Mouse (Mus musculus) CH12.LX (cell line): ENCODE data around the gene Pla1a. TPM values are rescaled to one million over a fixed set of nuclear protein-coding genes. Genes with fewer than 3 reads are reported as not detected.

Experiments used
- DNase-seq: peaks from one replicate; pipeline ENCODE4 v3.0.0-alpha.2; 2013; ENCODE audit errors: extremely low read depth
- H3K27ac ChIP-seq: 2 replicates; pipeline ENCODE4 v1.5.1; 2012; ENCODE audit warnings: low read depth, mild to moderate bottlenecking, control low read depth, moderate library complexity; ENCODE audit not compliant: insufficient read depth
- H3K27me3 ChIP-seq: replicated peaks from 2 replicates; pipeline ENCODE3; 2012; ENCODE audit warnings: inconsistent platforms
- H3K36me3 ChIP-seq, 2 experiments: replicated peaks in 1 of 2; 2 replicates each; pipeline versions ENCODE3 to v1.6.1; 2012; ENCODE audit warnings: inconsistent platforms in 1 of 2, low read length in 1 of 2, mild to moderate bottlenecking in 1 of 2, mixed read lengths in 1 of 2, moderate library complexity in 1 of 2; ENCODE audit not compliant: control insufficient read depth in 1 of 2, insufficient read depth in 1 of 2
- H3K4me1 ChIP-seq, 2 experiments: 2 replicates each; pipeline ENCODE4 v1.6.1; 2012; ENCODE audit warnings: inconsistent platforms in 1 of 2, moderate library complexity in 1 of 2; ENCODE audit not compliant: insufficient read depth in 2 of 2, control insufficient read depth in 1 of 2
- H3K4me2 ChIP-seq: 2 replicates; pipeline ENCODE4 v1.6.1; 2012; ENCODE audit warnings: low read depth, mild to moderate bottlenecking, control low read depth; ENCODE audit not compliant: poor library complexity, insufficient read depth, severe bottlenecking
- H3K4me3 ChIP-seq, 3 experiments: fragments of 150-350 bp in 1 of 3; sonication (generic) in 1 of 3; replicated peaks in 1 of 3; 2 replicates each; pipeline versions ENCODE3 to v1.5.1; 2011 to 2012; ENCODE audit warnings: low read depth in 2 of 3, low read length in 2 of 3, mild to moderate bottlenecking in 2 of 3, moderate library complexity in 2 of 3, control low read depth in 1 of 3, improper control_type of control experiment in 1 of 3, inconsistent platforms in 1 of 3, mixed read lengths in 1 of 3; ENCODE audit not compliant: poor library complexity in 1 of 3
- H3K79me2 ChIP-seq: replicated peaks from 2 replicates; pipeline ENCODE4 v1.6.1; 2012; ENCODE audit warnings: mild to moderate bottlenecking, moderate library complexity; ENCODE audit not compliant: control insufficient read depth, poor library complexity, insufficient read depth, severe bottlenecking; ENCODE audit errors: extremely low read depth
- H3K9ac ChIP-seq: 2 replicates; pipeline ENCODE4 v1.6.1; 2012; ENCODE audit warnings: low read depth, mild to moderate bottlenecking, control low read depth, moderate library complexity; ENCODE audit not compliant: insufficient read depth
- H3K9me3 ChIP-seq: replicated peaks from 2 replicates; pipeline ENCODE3; 2012; ENCODE audit warnings: low read length, inconsistent platforms, mixed read lengths
- BHLHE40 ChIP-seq: IDR thresholded peaks from 2 replicates; pipeline ENCODE4 v1.6.1; 2011; ENCODE audit warnings: mild to moderate bottlenecking, low read depth, low read length, improper control_type of control experiment
- GABPA ChIP-seq: IDR thresholded peaks from 2 replicates; pipeline ENCODE4 v1.6.1; 2012; ENCODE audit warnings: low read depth, low read length, improper control_type of control experiment, inconsistent platforms; ENCODE audit not compliant: insufficient replicate concordance
- HCFC1 ChIP-seq: IDR thresholded peaks from 2 replicates; pipeline ENCODE4 v1.6.1; 2012; ENCODE audit warnings: low read depth, mild to moderate bottlenecking, inconsistent platforms, low read length, improper control_type of control experiment
- MEF2A ChIP-seq: IDR thresholded peaks from 2 replicates; pipeline ENCODE4 v1.6.1; 2014; ENCODE audit warnings: low read depth, mild to moderate bottlenecking, inconsistent platforms, low read length, improper control_type of control experiment, borderline replicate concordance
- NELFE ChIP-seq: IDR thresholded peaks from 2 replicates; pipeline ENCODE4 v1.6.1; 2011; ENCODE audit warnings: low read depth, low read length, improper control_type of control experiment
- NRF1 ChIP-seq: IDR thresholded peaks from 2 replicates; pipeline ENCODE4 v1.6.1; 2014; ENCODE audit warnings: low read depth, mild to moderate bottlenecking, inconsistent platforms, low read length, improper control_type of control experiment, moderate library complexity
- PAX5 ChIP-seq: IDR thresholded peaks from 2 replicates; pipeline ENCODE4 v1.6.1; 2012; ENCODE audit warnings: low read length, inconsistent platforms, mixed read lengths
- POLR2A ChIP-seq: IDR thresholded peaks from 2 replicates; pipeline ENCODE4 v1.6.1; 2011; ENCODE audit warnings: low read depth, mild to moderate bottlenecking, improper control_type of control experiment, low read length
- RCOR1 ChIP-seq: conservative IDR thresholded peaks from 2 replicates; pipeline ENCODE4 v1.6.1; 2012; ENCODE audit warnings: low read depth, mild to moderate bottlenecking, inconsistent platforms, low read length, improper control_type of control experiment
- SIN3A ChIP-seq: IDR thresholded peaks from 2 replicates; pipeline ENCODE4 v1.6.1; 2012; ENCODE audit warnings: low read length, improper control_type of control experiment, inconsistent platforms
- TCF12 ChIP-seq: IDR thresholded peaks from 2 replicates; pipeline ENCODE4 v1.6.1; 2014; ENCODE audit warnings: low read depth, mild to moderate bottlenecking, inconsistent platforms, low read length, improper control_type of control experiment
- USF2 ChIP-seq: conservative IDR thresholded peaks from 2 replicates; pipeline ENCODE4 v1.6.1; 2011; ENCODE audit warnings: low read depth, low read length, improper control_type of control experiment
- ZC3H11A ChIP-seq: IDR thresholded peaks from 2 replicates; pipeline ENCODE4 v1.6.1; 2012; ENCODE audit warnings: low read depth, mild to moderate bottlenecking, inconsistent platforms, low read length, improper control_type of control experiment
- ZKSCAN1 ChIP-seq: IDR thresholded peaks from 2 replicates; pipeline ENCODE4 v1.6.1; 2012; ENCODE audit warnings: low read depth, inconsistent platforms, low read length, improper control_type of control experiment, borderline replicate concordance
- dilution Hi-C: fragments of 300-500 bp; cut with MboI; formaldehyde crosslinking; loops from 2 replicates; pipeline ENCODE4 v1.14.3; 2020; ENCODE audit warnings: low sequenced_read_pairs; ENCODE audit not compliant: extremely low pct_unique_long_range_greater_than_20kb, extremely low pct_ligation_motif_present
- in situ Hi-C: fragments of 300-500 bp; cut with MboI; formaldehyde crosslinking; loops from 3 replicates; pipeline ENCODE4 v1.14.3; 2019; ENCODE audit warnings: low sequenced_read_pairs, low pct_ligation_motif_present, low pct_unique_long_range_greater_than_20kb, mixed read lengths
- polyA plus RNA-seq: library from polyadenylated mRNA; unstranded; fragments of >175 nt; gene quantifications from 2 replicates; pipeline ENCODE4 v1.2.1, GENCODE M21; 2012; ENCODE audit warnings: low read depth; ENCODE audit not compliant: insufficient read length
- total RNA-seq, 2 experiments: library from RNA; depleted of rRNA; stranded (reverse); fragments of 300-350 nt in 1 of 2; fragments of >200 nt in 1 of 2; gene quantifications; 2 replicates each; pipeline ENCODE4 v1.2.3; 2012 to 2014

Gene Pla1a
- total and polyA plus RNA-seq, 3 experiments = 9.3 to 27.9 (median 14.3) TPM

- no peak for TF ChIP-seq NRF1
- TF ChIP-seq RCOR1 = no peak
- no peak for TF ChIP-seq MEF2A
- no peak for TF ChIP-seq POLR2A
- no peak for TF ChIP-seq TCF12
- no peak for TF ChIP-seq HCFC1
- TF ChIP-seq PAX5 = no peak
- no peak for TF ChIP-seq USF2
- TF ChIP-seq BHLHE40 = no peak
- TF ChIP-seq, all 38 proteins: peak for 0
- H3K4me2 ChIP-seq = no peak overlapping the region
- H3K27ac ChIP-seq = no peak overlapping the region
- H3K4me1 ChIP-seq = peaks cover 28 to 60% of the 10 kb centered on the region in 2 experiments
- in situ Hi-C loops = no loop called here
- dilution Hi-C loops = no loop called here
- no peak overlapping the region for H3K9ac ChIP-seq
- peaks cover 2% of the 10 kb centered on the region for H3K9me3 ChIP-seq
- no peak for DNase-seq
- peaks cover 0 to 26% of the 10 kb centered on the region in 2 experiments for H3K36me3 ChIP-seq
- no peak overlapping the region for H3K4me3 ChIP-seq
- no peaks in the 10 kb centered on the region for H3K79me2 ChIP-seq
- H3K27me3 ChIP-seq = no peaks in the 10 kb centered on the region
Measured at GRCm38 (mm10) chr16:38362493-38363255, 70.3 kb downstream of the Pla1a start.

- Histone ChIP-seq H3K9me3 (peaks cover 2% of the 10 kb centered on the region), H3K4me2 (no peak within 1 kb of the TSS), H3K27me3 (no peaks in the 10 kb centered on the region), H3K4me3 (no peak within 1 kb of the TSS), H3K36me3 (peaks cover 0 to 34% of the 10 kb centered on the region in 2 experiments), H3K9ac (no peak within 1 kb of the TSS), H3K4me1 (peaks cover 28 to 60% of the 10 kb centered on the region in 2 experiments), H3K79me2 (no peaks in the 10 kb centered on the region), H3K27ac (no peak within 1 kb of the TSS)
- in situ Hi-C loops (no loop called here), dilution Hi-C loops (no loop called here)
- no peak for TF ChIP-seq ZC3H11A
- no peak for TF ChIP-seq NELFE
- no peak for TF ChIP-seq GABPA
- no peak for TF ChIP-seq ZKSCAN1
- no peak for TF ChIP-seq SIN3A
- DNase-seq = no peak
Measured at GRCm38 (mm10) chr16:38361933-38362332, 71.0 kb downstream of the Pla1a start, which contains the start of gene Popdc2. Gene Popdc2, plus strand, starts transcription at chr16:38362209.
